Mouse (Mus musculus) ES-CJ7 (cell line): Measurements from ENCODE around the gene Pon2.
A peak's percentile ranks its signal among the peaks of the same experiment; 100 is the strongest.
"Not testable (repeated sequence)": the region's sequence is repeated elsewhere in the genome, so short reads cannot be mapped to it uniquely, and the experiment has no call there.

ENCODE experiments used
- DNase-seq: peaks from one replicate; pipeline ENCODE4 v3.0.0; 2011; ENCODE audit warnings: low read depth, low spot score

Gene Pon2

GRCm38 (mm10) chr6:5298092-5298554, at the start of gene Pon2:
Gene Pon2, minus strand, starts transcription at chr6:5298455.
- peak; percentile 50 for DNase-seq

GRCm38 (mm10) chr6:5344255-5344654, 46.0 kb upstream of the Pon2 start:
- DNase-seq, result no peak

GRCm38 (mm10) chr6:5339283-5339682, 41.0 kb upstream of the Pon2 start:
- DNase-seq, result not testable (repeated sequence)

GRCm38 (mm10) chr6:5338781-5339180, 40.5 kb upstream of the Pon2 start:
- not testable (repeated sequence) for DNase-seq

DNA sequence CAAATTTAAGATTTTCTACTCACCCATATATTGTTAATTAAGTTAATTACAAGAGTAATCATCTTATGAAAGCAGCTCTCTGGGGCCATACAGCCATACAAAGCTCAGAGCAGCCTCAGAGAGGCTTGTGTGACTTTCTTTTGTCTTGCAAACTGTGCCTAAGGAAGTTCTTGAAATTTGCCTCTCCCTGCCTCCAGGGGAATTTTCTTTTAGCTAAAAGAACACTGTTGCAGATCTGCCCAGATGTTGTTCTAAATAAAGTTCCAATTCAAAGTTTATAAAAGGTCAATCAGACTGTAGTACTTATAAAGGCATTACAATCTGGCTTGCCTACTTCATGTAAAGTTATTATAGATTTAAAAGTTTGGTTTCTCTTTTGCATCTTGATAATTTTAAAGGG, 37.8 kb upstream of the Pon2 start:
- peak; percentile 58 for DNase-seq

DNA sequence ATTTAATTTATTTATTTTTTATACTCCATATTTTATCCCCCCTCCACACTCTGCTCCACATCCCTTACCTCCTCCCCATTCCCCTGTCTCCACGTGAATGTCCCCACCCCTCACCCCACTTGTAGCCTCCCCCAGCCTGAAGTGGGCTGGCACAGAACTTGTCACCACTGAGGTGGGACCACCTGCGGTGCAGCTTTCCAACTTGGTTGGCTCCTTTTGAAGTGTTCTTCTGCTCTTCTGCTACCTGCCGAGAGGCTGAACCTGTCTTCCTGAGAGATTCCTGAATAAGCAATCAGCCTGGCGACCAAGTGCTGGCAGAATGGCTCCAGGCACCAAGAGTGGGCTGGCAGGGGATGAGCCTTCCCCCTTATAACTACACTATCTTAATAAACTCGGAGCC, 35.8 kb upstream of the Pon2 start:
- peak; percentile 87 for DNase-seq

DNA sequence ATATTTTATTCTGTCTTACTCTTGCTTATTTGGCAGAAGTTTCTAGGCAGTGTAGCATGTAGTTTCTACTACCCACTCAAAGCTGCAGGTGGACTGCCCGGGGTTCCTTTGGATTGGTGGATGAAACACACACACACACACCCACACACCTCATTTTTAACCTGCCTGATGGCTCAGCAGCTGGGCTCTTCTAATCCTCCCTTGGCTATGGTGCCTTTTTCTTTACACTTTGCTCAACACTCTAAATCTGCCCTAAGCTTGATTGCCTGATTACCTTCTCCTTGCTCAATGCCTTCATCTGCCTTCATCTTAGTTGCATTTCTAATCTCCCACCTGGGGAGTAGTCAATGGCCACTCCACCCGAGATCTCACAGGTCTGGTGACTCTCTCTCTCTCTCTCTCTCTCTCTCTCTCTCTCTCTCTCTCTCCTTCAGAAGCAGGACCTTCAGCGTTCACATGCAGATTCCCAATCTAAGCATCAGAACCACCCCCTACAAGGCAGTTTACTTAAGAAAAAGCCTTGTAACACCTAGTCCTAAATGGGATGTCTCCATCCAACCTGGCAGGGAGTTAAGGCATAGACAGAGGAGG, 34.4 kb upstream of the Pon2 start:
- peak; percentile 81 for DNase-seq

DNA sequence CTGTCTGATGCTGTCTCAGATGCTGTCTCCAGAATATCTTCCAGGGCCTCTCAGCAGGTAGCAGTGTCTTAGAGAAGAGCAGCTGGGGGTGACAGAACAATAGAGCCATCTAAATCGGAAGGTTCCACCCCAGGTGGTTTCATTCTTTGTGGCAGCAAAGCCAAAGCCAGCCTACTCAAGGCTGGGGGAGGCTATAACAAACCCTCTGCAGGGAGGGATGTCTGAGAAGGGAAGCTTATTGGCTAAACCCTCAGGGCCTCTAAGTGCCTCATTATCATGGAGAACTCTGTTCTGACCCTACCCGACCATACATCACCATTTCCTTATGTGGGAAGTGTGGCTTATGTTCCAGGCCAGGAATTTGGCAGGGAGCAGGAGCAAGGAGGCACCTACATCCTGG, 26.9 kb upstream of the Pon2 start:
- peak; percentile 99 for DNase-seq

DNA sequence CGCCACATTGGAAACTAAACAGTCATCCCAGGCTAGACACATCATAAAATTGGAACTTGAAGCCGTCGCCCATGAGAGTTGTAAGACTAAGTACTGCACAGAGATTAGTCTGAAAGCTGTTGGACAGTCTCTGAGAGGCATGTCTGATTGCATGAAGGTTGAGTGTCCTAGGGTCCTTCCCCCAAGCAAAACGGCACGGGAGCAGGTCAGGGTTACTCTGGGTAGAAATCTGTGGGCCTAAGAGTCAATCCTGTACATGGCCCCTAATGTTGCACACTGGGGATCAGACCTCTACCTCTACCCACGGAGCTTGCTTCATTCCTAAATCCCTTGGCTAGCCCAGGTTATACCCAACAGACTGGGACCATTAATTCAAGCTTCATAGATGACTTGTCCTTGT, 25.8 kb upstream of the Pon2 start:
- not testable (repeated sequence) for DNase-seq

GRCm38 (mm10) chr6:5316630-5317029, 18.4 kb upstream of the Pon2 start:
- DNase-seq, result peak; percentile 3

DNA sequence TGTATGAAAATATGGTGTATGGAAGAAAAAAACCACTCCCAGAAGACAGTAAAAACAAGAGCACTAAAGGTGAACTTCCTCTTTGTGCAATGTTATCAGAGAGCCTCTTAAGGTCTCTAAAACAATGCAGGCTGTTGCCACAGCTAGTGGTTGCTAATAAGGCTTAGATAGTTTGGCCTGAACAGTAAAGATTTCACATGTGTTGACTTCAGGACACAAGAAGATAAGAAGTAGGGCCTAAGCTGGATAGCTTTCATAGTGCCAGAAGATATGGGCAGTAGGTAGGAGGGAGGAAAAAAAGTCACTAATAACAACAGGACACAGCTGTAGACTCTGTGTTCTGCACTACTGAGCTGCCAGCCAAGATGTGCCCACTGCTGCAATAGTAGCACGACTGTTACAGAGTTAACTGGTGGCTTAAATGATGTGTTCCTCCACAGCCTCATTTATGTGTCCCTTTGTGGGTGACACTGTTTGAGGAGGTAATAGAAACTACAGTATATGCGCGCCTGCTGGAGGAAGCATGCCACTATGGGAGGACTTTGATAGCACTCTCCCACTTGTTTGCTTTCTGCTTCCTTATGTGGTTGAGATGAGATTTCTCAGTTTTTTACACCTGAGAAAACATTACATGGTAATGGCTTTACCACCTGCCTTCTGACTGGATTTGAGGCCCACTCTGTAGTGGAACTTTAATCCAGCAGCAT, 17.0 kb upstream of the Pon2 start:
- DNase-seq, result peak; percentile 1

DNA sequence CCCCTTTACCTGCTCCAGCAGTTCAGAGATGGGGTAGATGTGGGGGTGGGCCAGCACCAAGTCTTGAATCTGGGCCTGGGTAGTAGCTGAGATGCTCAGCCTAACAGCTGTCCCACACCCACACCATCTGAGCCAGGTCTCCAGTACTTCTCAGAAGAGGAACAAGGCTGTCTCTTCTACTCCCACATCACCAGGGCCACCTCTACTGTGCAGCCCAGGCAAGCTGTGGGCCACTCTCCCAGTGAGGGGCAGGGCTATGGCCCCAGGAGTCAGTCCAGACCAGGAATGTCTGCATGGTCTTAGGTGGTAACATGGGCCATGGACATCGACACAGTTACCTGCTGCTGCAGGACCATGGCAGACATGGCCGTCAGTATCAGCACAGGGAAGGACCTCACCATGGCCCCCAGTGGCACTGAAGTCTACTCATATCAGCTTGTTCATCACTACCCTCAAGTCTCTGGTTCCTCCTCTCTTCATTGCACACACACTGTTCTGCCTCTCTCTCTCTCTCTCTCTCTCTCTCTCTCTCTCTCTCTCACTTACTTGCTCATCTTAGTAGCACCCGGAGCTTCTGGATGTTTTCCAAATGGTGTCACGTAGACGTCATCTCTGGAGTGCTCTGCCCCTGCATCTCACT, 15.8 kb upstream of the Pon2 start:
- DNase-seq, result peak; percentile 1

- no peak for DNase-seq
Measured at GRCm38 (mm10) chr6:5310491-5310890, 12.2 kb upstream of the Pon2 start.

DNA sequence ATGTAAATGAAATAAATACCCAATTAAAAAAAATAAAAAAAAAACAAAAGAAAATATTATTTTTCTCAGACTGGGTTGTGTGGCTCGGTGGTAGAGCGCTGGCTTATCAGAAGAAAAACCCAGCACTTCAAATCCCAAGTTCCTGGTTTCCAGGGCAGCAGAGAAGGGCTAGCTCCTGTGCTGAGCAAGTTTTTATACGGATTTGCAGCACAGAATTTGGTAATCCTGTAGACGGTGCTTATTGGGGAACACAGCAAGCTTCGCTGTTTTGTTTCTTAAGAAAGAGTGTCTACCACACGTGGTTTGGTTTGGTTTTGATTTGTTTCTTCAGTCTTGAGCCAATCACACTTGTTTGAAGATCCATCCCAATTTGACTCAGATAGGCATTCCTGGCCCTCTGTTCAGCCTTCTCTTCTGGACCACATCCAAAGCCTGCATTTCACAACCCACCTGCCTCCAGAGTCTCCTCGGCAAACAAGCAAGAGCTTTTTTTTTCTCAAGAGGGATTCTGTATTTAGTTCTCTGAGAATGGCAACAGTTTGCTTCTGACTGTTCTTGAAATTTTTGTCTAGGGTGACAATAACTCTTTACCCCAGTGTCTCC, 11.4 kb upstream of the Pon2 start:
- DNase-seq, result no peak

DNA sequence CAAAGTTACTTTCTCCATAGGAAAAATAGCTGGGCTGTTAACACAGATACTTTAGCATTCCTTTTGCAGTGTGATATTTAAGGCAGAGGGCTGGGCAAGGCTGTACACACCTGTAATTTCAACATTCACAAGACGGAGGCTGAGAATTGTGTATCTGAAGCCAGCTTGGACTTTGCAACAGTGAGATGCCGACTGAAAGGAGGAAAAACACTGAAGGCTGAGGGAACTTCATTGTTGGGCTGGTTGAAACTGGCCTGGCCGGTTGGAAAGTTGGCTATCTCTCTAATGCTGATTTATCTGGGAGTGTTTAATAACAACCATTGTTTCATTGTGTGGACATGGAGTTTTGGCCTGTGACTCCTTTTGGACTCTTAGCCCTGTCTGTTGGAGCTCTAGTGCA, 7.7 kb upstream of the Pon2 start:
- no peak for DNase-seq

- DNase-seq, result no peak
Measured at GRCm38 (mm10) chr6:5304956-5305355, 6.7 kb upstream of the Pon2 start.

- DNase-seq, result no peak
Measured at GRCm38 (mm10) chr6:5300629-5301028, 2.4 kb upstream of the Pon2 start.

DNA sequence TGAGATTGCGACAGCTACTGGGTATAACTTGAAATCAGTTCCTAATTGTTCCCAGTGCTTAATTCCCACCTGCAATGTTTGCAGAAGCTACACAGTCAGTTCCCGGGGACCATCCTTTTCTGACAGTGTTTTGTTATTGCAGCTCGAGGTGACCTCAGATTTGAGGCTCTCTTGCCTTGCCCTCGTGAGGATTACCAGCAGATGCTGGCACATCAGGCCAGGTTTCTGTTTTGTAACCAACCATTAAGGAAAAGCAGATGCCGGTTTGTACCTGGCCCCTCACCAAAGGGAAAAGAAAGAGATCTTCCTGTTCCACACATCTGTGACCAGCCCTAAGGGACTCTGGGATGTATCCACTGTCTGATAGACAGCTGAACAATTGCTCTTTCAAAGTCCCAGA, 1.3 kb upstream of the Pon2 start:
- DNase-seq, result no peak

- peak; percentile 48 for DNase-seq
Measured at GRCm38 (mm10) chr6:5297321-5298091, 749 bp downstream of the Pon2 start.

DNA sequence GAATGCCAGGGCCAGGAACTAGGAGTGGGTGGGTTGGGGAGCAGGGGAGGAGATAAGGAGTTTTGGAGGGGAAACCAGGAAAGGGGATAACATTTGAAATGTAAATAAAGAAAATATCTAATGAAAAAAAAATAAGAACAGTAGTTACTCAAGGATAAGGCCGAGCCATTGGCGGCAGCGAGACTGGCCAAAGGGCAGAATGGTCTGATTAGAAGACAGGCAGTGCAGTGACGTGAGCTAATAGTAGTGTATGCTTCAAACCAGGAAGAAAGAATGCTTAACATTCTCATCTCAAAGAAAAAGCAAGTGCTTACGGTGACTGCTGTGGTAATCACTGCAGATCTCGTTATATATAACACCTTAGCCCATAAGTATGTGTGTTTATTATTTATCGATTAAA, 2.2 kb downstream of the Pon2 start:
- DNase-seq, result no peak

DNA sequence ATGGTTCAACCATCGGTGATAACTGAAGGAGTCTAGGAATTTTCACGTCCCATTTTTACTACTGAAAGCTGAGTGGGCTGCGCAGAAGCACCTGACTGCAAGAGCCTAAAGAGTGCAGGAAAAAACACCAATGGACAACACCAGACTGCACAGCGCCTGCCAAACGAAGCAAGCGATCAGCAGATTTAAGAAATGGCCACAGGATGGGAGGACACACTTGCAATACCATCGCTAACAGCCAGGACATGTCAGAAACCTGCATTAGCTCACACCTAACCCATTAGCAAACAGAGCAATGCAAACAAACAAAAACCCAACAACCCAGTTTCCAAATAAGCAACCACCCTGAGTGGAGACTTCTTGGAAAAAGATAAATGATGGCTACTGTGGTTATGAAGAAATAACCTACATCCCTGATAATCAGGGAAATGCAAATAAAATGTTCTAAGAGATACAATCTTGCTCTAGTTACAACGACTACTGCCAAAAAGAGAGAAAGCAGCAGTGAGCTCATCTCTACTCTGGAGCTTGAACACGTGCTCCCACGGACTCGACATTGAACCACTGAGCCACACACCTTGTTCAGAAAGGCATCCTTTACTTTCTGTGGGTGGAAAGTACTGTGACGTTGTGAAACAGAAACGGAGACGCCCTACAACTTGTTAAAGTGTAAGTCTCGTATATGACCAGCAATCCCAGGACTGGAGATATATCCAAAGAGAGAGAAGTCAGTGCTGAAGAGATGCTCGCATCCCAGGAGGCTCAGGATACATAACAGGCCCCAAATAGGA, 3.4 kb downstream of the Pon2 start:
- DNase-seq, result no peak
